Mouse (Mus musculus): ENCODE data around the gene Wdr76.

- peak; percentile 37 for TF ChIP-seq CTCF (IDR thresholded peaks at IDR 0.05)
- TF ChIP-seq EP300 (IDR thresholded peaks at IDR 0.05): 0 out of 2 replicates have a peak, but pooled peaks have one; percentile 3
These were observed at the start of gene Wdr76, which contains the start of gene Mfap1a for GRCm38 (mm10) chr2:121505942-121506882.

Data from lung, postnatal 0 days (tissue).